Mouse (Mus musculus) liver, adult 2 months (tissue): ENCODE measurements at regions not wholly inside any gene's neighbourhood (a gene's known extent, or its start where the extent isn't known, plus 50 kb on each side); places are given as distances from the start of the nearest gene placed in this dataset.

Experiments
- CTCF ChIP-seq: fragments of 200-500 bp; IDR thresholded peaks from 2 replicates; pipeline ENCODE4 v1.5.1; 2011; ENCODE audit warnings: low read depth, low read length, control low read depth
- POLR2A ChIP-seq: fragments of 200-500 bp; IDR thresholded peaks from 2 replicates; pipeline ENCODE4 v1.6.1; 2011; ENCODE audit warnings: low read length, control low read depth; ENCODE audit not compliant: insufficient read depth; ENCODE audit errors: extremely low read depth

- TF ChIP-seq CTCF, result no peak
- no peak for TF ChIP-seq POLR2A
Measured at GRCm38 (mm10) chr1:164508556-164508955, 50.4 kb upstream of the Atp1b1 start.
